Mouse (Mus musculus) E14TG2a.4 (cell line): ENCODE measurements around the gene Plcxd1.

ENCODE experiments used
- CTCF ChIP-seq: conservative IDR thresholded peaks from 2 replicates; pipeline ENCODE4 v1.5.1; 2014; ENCODE audit warnings: low read length
- NANOG ChIP-seq: IDR thresholded peaks from 2 replicates; pipeline ENCODE4 v1.6.1; 2014; ENCODE audit warnings: borderline replicate concordance, low read length, mixed read lengths
- POU5F1 ChIP-seq: IDR thresholded peaks from 2 replicates; pipeline ENCODE4 v1.6.1; 2014; ENCODE audit warnings: low read length, borderline replicate concordance

- TF ChIP-seq CTCF (no peak), POU5F1 (no peak), NANOG (peak; percentile 90)
Observed at GRCm38 (mm10) chr5:110098991-110099477, 735 bp upstream of the Plcxd1 start.
